Mouse (Mus musculus): ENCODE data around the gene Osbpl2. TPM values are rescaled to one million over a fixed set of nuclear protein-coding genes. Genes with fewer than 3 reads are reported as not detected.

The Osbpl2 gene
- total RNA-seq (2015; ENCODE audit: low replicate concordance) (7.6 and 10.1 TPM in 2 replicates), total RNA-seq (2017; ENCODE audit: low replicate concordance) (14.4 and 16.3 TPM in 2 replicates)

DNA sequence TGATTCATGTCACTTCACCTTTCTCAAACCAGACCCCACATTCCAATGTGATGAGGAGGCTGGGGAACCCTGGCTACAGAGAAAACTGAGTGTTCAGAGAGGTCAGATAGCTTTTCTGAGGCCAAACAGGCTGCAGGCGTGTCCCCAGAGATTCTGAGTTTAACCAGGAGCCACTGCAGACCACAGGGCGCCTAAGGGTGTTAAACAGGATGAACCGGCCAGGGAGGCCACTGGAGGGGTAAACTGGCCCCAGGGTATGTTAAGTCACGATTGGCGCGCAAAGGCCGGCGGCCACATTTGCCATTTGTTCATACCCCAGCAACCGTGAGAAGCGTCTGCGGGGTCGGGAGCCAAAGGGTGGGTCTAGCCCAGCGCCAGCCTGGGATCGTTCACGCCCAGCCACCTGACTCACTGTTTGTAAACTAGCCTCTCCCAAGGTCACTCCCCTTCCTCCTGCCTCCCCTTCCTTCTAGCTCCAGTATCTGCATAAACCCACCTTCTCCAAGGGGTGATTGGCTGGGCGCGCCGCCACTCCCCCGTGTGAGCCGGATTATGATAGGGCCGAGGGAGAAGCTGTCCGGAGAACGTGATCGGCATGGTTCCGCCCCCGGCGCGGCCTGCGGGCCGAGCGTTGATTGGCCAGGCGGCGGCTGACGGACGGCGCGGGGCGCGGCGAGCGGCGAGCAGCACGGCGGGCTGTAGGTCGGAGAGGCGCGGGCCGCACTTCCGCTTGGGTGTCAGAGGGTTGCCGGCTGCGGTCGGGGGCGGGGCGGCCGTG is at the start of gene Osbpl2:
Gene Osbpl2 (plus strand): TSS at position 646 of the 778 bp plus-strand sequence.
- peak; percentile 94 for ATAC-seq (replicated peaks; ENCODE audit: low FRiP score, poor library complexity, severe bottlenecking)

DNA sequence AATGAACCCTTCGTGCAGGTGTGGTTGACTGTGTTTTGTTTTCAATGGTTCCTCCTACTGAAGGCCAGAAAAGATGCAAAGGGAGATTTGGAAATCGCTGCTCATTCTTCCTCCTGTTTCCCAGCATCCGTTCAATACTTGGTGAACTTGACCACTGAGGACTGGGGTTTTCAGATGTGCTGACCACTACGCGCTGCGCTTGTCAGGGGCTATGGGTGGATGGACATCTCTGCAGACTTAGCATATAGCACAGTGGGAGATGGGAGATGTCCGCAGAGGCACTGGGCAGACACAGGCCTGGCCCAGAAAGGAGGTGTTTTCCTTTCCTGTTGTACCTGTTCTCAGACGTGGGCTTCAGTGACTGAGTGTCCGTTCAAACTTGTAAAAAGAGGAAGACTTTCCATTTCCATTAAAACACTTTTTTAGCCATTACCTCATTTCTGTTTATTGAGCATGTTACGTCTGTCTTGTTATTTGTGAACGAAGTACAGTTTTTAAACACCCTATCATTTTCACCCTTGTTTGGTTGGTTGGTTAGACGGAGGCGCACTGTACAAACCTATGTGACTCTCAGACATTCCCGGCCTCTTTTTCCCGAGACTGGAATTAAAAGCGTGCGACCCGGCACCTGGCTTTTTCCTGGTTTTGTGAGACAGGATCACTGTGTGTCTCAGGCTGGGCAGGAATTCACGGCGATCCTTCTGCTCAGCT is 49.2 kb upstream of the Osbpl2 start:
- peak; percentile 19 for ATAC-seq (replicated peaks; ENCODE audit: low FRiP score, poor library complexity, severe bottlenecking)

DNA sequence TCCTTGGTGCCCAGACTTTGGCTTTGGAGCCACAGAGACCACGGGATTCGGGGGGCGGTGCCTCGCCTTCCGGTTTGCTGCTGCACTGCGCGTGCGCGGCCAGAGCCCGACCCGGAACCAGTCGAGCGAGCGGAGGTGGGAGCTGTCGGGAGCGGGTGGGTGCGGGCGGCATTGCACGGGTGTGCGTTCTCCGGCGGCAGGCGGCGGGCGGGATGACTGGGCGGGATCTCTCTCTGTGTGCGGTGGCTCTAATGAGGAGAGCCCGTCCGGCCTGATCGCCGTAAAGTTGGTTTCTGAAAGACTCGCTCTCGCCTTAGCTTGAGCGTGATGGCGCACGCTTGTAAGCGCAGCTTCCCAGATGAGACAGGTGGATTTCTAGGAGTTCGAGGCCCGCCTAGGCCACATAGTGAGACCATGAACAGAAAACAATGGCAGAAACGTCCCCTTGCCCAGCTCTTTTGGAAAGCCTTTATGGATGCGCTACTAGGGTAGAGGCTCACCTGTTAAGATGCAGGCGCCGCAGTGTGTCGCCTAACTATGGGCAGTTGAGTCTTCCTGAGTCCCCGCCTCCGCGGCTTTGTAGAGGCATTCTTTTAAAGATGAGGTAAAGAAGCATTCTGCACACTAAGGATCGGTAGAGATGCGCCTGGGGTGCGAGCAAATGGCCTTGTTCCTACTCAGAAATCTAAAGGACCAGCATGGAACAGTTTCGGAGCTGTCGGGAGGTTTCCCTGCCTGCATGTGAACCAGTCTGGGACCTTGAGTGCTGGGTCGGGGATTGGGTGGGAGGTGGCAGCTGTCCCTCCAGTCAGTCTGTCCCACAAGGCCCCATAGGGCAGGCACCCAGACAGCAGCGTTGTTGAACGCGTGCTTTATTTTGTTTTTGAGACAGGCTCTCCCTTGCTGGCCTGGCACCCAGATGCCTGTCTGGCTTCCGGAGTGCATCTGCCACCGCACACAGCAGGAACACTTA is 48.3 kb upstream of the Osbpl2 start, which contains the start of gene Mtg2:
Gene Mtg2 (plus strand): TSS at position 108 of the 973 bp plus-strand sequence.
- ATAC-seq (replicated peaks; ENCODE audit: low FRiP score, poor library complexity, severe bottlenecking), result peak; percentile 98

DNA sequence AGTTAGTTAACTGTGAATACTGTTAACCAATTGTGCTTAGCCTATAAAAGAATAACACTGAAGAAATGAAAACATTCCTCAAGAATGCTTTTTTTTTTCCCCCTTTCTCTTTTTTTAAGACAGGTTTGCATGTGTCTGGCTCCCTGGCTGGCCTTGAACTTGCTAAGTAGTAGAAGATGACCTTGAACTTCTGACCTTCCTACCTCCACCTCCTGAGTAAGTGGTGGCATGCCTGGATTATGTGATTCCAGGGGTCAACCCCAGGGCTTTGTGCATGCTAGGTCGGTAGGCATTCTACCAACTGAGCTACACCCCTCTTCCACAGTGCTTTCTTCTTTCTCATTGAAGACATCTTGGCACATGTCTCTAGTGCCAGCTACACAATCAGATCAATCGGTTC is 47.4 kb upstream of the Osbpl2 start:
- ATAC-seq (replicated peaks; ENCODE audit: low FRiP score, poor library complexity, severe bottlenecking), result no peak

DNA sequence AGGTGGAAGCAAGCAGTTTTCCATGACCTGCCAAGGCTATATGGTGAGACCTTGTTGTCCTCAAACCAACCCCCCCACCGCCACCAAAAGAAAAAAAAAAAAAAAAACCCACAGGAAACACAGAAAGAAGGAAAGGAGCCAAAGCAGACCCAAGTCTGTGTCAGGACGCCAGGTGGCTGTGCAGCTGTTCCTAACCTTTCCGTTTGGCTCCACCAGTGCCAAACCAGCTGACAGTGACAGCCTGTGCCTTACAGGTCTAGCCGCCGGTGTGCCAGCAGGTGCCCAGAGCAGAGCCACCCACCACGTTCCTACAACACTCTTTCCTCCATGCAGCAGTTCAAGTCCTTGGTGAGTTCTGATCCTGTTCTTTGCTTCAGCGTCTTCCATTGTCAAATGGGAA is 46.2 kb upstream of the Osbpl2 start:
- no peak for ATAC-seq (replicated peaks; ENCODE audit: low FRiP score, poor library complexity, severe bottlenecking)

DNA sequence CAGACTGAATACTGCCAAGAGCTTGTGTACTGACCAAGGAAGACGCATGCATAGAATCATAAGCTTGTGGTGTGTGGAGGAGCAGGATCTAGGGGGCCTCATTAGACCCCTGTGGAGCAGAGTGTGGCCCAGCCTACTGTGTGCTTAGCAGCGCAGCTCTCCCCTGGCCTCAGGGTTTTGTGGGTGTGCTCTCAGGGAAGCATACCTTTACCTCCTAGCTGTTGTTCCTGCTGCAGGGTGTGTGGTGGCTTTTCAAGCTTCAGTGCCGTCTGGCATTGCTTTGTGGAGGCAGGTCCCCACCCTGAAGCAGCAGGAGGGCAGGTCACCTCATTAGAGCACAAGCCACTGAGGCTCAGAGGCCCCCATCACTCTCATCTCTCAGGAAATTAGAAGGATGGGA is 41.5 kb upstream of the Osbpl2 start:
- peak; percentile 22; the same call in 1 of the 2 replicates for ATAC-seq (replicated peaks; ENCODE audit: low FRiP score, poor library complexity, severe bottlenecking)

DNA sequence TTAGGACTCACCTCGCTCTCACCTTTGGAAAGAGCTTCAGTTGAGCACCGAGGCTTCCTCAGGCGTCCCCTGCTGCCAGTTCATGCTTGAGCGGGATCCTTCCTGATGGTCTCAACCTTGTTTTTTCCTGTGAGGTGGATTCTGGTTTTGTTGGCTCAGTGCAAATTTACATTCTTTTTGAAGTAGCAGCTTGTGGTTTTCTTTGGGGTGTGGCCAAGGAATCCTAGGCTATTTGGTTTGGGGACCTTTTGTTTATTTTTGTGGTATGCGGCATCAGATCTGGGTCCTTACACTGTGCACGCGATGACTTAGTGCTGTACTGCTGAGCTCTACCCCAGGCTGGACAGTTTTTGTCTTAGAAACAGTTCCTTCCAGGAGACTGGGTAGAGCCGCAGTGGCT is 38.4 kb upstream of the Osbpl2 start:
- no peak for ATAC-seq (replicated peaks; ENCODE audit: low FRiP score, poor library complexity, severe bottlenecking)

DNA sequence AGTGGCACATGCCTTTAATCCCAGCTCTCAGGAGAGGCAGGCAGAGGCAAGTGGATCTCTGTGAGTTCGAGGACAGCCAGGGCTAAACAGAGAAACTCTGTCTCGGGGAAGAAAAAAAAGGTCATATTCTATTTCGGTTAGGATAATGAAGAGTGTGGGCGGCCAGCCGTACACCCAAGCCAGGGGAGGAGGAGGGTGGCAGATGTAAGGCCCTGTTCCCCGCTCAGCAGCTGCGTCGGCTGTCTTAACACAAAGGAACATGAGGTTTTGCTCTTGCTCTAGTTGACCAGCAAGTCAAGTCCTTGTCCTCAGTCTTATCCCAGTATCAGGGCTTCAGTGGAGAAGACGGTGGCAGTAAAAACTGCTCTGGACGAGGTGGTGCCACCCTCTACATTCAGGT is 36.0 kb upstream of the Osbpl2 start:
- ATAC-seq (replicated peaks; ENCODE audit: low FRiP score, poor library complexity, severe bottlenecking), result no peak

DNA sequence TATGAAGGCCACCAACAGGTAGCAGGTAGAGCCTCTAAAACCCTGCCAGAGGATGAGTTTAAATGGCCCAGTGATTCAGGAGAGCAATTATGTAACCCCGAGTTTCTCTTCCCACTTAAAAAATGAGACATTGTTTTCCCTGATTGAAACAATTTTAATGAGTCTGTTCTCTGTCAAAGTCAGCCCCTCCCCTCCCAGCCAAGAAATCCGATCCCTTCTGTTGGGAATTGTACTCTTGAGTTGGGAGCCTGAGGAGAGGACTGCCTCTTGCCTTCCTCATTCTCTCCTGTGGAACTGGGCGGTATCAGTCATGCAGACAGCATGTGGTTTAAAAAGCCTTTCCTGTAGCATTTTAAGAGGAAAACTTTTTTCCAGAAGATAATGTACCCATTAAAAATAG is 34.5 kb upstream of the Osbpl2 start:
- ATAC-seq (replicated peaks; ENCODE audit: low FRiP score, poor library complexity, severe bottlenecking), result no peak

DNA sequence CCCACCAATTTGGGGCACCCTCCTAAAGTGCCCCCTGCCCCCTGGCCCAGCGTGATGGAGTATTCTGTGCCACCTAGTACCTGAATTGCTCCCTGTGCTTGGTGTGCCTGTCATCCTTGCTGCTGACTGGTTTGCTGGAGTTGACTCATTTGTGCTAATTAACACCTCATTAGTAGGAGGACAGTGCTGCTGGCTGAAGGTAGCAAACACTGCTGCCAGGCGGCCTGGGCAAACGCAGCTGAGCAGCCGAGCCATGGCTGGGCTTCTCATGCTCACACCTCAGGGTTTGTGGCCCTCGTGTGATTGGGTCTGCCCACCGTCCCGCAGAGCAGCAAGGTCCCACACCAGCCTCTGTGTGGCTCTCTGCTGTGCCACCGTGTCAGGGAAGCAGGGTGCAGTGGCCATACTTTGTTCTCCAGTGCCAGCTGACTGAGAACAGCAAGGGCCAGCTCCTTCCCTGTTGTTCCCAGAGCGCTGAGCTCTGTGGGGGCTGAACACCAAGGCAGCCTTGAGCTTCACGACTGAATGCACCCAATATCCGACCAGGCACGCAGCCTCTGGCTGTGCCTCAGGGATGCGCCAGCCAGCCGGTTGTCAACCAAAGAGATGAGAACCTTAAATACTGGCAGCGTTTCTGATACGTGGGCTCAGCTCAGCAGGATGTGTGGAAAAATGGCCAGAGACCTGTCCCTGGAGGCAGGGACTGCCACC is 33.0 kb upstream of the Osbpl2 start:
- ATAC-seq (replicated peaks; ENCODE audit: low FRiP score, poor library complexity, severe bottlenecking), result no peak

DNA sequence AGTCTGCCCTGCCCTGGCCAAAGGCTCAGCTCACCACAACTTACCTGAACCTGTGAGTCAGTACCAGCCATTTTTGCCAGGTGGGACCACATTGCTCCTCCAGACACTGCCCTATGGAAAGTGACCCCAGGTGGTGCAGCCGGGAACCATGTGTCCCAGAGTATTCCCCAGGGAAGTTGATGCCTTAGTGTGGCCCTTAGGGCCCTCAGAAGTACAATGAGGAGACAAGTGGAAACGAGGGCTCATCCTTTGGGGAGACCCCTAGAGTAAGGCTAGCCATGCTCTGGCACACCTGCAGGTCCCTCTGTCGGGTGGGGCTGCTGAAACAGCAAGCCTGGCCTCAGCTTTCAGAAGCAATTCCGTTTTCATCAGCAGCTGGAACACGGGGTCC is 32.5 kb upstream of the Osbpl2 start:
- no peak for ATAC-seq (replicated peaks; ENCODE audit: low FRiP score, poor library complexity, severe bottlenecking)

DNA sequence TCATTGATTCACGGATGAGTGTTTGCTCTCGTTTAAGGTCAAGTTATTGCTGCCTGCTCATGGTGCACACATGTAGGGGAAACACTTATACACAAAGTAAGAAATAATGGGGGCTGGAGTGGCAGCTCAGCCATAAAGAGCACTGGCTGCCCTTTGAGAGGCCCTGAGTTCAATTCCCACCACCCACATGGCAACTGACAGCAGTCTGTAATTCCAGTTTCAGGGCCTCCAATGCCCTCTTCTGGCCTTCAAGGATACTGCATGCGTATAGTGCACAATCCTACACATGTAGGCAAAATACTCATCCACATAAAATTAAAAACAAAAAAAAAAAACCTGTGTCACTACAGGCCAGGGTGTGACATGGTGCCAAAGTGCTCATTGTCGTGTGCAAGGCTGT is 31.6 kb upstream of the Osbpl2 start:
- ATAC-seq (replicated peaks; ENCODE audit: low FRiP score, poor library complexity, severe bottlenecking), result no peak

DNA sequence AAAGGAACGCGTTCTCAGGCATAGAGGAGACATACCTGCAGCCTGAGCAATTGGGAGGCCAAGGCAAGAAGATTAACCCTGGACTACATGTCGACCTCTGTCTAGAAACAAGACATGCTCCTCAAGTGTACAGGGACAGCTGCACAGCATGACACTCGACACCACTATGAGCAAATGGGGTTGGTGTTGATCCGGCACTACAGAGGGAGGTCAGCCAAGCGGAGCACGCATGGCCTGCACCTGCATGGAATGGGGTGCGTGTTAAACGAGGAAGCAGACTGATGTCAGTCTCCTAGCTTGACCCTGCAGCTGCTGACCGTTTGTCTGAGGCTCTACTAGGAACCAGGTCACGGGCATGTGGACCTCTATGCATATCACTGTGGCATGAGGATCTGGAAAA is 28.8 kb upstream of the Osbpl2 start:
- ATAC-seq (replicated peaks; ENCODE audit: low FRiP score, poor library complexity, severe bottlenecking), result peak; percentile 53

DNA sequence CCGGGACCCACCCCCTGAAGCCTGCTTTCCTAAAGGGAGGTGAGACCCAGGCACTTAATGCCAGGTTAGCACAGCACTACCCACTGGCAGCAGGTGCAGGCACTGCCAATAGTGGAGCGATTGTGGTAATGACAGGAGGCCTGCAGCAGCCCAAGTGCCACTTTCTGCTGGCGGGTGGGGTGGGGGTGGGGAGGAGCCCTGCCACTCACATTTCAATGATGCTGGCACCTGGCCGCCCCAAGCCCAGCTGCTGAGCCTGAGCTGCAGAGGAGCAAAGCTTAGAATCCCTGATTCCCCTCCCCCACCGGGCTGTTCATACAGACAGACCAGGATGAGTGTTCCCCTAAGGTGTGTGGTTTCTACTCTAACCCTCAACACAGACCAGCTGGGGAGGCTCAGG is 23.4 kb upstream of the Osbpl2 start:
- ATAC-seq (replicated peaks; ENCODE audit: low FRiP score, poor library complexity, severe bottlenecking), result no peak

DNA sequence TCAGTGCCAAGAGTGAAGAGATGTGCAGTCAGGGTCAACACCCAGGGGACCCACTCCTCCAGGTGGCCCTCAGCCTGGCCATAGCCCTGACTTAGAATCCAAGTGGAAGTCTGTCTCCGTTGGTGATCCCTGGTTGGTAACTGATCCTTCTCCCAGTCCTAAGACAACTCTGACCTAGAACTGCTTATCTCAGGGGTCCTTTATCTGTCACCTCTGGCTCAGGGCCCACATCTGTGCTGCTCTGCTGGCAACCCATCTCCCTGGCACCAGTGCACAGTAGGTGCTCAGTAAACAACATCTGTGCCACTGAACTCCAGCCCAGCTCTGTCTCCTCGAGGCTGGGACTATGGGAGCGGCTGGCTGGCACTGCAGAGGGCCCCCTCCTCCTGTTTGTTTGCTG is 21.5 kb upstream of the Osbpl2 start:
- no peak for ATAC-seq (replicated peaks; ENCODE audit: low FRiP score, poor library complexity, severe bottlenecking)

DNA sequence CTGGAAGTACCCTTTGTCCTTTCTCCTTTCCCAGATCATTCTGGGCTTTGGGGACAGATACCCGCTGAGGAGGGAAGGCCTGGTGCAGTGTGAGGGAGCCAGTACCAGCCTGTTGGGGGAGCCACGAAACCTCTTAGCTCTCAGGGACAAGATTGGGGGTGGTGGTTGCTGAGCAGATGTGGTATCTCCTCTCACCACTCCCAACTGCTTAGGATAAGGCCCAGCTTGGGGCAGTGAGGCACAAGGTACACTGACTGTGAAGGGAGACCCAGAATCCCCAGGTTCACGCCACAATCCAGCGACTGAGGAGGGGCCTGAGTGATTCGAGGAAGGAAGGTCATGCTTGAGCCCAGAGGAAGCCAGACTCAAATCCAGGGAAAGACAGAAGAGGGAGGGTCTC is 20.9 kb upstream of the Osbpl2 start:
- ATAC-seq (replicated peaks; ENCODE audit: low FRiP score, poor library complexity, severe bottlenecking), result no peak

DNA sequence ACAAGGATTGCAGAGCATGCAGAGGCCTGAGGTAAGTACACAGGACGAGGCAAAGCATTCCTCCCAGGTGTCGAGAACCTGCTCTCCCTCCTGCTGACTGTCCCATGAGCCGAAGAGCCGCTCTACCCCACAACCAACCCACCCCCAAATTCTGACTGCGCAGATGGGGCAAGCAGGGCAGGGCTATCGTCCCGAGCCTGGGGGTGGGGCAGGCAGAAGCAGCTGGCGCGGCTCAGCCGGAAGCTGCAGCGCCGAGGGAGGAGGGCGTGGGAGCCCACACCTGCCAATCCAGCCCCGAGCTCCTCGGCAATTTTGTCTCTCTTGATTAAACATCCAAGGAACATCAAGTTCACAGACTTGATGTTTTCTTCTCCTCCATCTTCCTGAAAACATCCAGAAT is 19.6 kb upstream of the Osbpl2 start:
- no peak for ATAC-seq (replicated peaks; ENCODE audit: low FRiP score, poor library complexity, severe bottlenecking)

DNA sequence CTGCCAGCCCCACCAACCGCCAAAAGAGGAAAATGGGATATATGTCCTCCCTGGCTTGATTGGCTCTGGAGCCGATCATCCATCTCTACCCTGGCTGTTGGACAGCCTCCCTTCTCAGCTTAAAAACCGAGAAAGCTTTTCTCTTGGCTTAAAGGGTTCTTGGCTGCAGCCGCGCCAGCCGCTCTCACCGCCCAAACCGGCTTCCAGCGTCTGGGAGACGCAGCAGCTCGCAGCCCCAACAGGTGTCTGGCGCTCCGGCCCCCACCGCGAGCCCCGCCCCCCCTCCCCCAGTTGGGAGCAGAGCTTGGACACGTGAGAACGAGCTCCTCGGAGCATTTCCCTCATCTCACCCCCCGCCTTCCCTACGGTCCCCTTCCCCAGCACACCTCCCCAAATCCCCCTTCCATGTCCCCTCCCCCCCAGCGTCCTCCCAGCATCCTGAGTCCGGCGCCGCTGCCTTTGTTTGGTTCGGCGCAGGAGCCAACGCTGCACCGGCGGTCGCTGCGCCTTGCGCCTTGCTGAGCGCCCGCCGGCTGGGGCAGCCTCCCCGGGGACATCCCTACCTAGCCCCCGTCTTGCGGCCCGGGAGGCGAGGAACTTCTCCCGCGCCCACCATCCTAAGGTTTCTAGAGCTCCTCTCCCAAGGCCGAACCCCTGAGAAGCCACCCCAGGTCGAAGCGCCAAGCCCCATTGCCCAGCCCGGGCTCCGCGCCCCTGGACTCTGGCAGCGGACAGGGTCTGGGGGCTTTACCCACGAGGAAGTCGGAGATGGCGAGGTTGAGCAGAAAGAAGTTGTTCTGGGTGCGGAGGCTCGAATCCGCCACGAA is 15.7 kb upstream of the Osbpl2 start:
- no peak for ATAC-seq (replicated peaks; ENCODE audit: low FRiP score, poor library complexity, severe bottlenecking)
